Mouse (Mus musculus) intestine, embryonic 14.5 days (tissue): ENCODE measurements around the gene Pcbp4. TPM values are rescaled to one million over a fixed set of nuclear protein-coding genes. Genes with fewer than 3 reads are reported as not detected.

Experiments
- ATAC-seq: fragments of 200-750 bp; cut with Nextera tagmentation; replicated peaks from 2 replicates; pipeline ENCODE4 v1.8.0; 2017; ENCODE audit warnings: low read depth, moderate number of reproducible peaks, moderate TSS enrichment, moderate library complexity; ENCODE audit not compliant: low FRiP score, low TSS enrichment
- DNase-seq: peaks from one replicate; pipeline ENCODE4 v3.0.0-alpha.2; 2018; ENCODE audit warnings: low spot score
- H3K27ac ChIP-seq: fragments of 300-500 bp; sonication (generic); 2 replicates; pipeline ENCODE4 v1.5.1; 2014; ENCODE audit warnings: low read depth, mild to moderate bottlenecking, control low read depth
- H3K27me3 ChIP-seq: fragments of 300-500 bp; sonication (generic); replicated peaks from 2 replicates; pipeline ENCODE4 v1.6.1; 2014; ENCODE audit warnings: low read length, control low read depth; ENCODE audit not compliant: control insufficient read depth, insufficient read depth
- H3K36me3 ChIP-seq: fragments of 300-500 bp; sonication (generic); 2 replicates; pipeline ENCODE4 v1.6.1; 2014; ENCODE audit warnings: low read length, control low read depth; ENCODE audit not compliant: control insufficient read depth, insufficient read depth
- H3K4me1 ChIP-seq: fragments of 300-500 bp; sonication (generic); replicated peaks from 2 replicates; pipeline ENCODE4 v1.6.1; 2014; ENCODE audit warnings: low read length, control low read depth, mixed read lengths; ENCODE audit not compliant: control insufficient read depth, insufficient read depth
- H3K4me2 ChIP-seq: fragments of 300-500 bp; sonication (generic); 2 replicates; pipeline ENCODE4 v1.6.1; 2014; ENCODE audit warnings: low read length
- H3K4me3 ChIP-seq: fragments of 300-500 bp; sonication (generic); 2 replicates; pipeline ENCODE4 v1.5.1; 2014; ENCODE audit warnings: low read depth, low read length, control low read depth, mixed read lengths
- H3K9ac ChIP-seq: fragments of 300-500 bp; sonication (generic); 2 replicates; pipeline ENCODE4 v1.6.1; 2014; ENCODE audit warnings: mild to moderate bottlenecking, low read length
- H3K9me3 ChIP-seq: fragments of 300-500 bp; sonication (generic); 2 replicates; pipeline ENCODE4 v1.6.1; 2016; ENCODE audit warnings: low read length, control low read depth; ENCODE audit not compliant: control insufficient read depth
- WGBS: fragments of 180-500 bp; shearing (Covaris S2); extraction: QIAGEN DNeasy Blood & Tissue Kit; methylation state at CpG from one replicate; pipeline ENCODE4 v1.1.7; 2014; 5-methylcytosine and 5-hydroxymethylcytosine counted together
- polyA plus RNA-seq: library from polyadenylated mRNA; unstranded; fragments of >200 nt; fragmentation: Nextera tagmentation; extraction: Ambion mirVana; gene quantifications from 2 replicates; pipeline ENCODE4 v1.2.1, GENCODE M21; 2014

Gene Pcbp4
- polyA plus RNA-seq, 1 experiment from 2014 or later, result 55.3 TPM

GRCm38 (mm10) chr9:106450661-106451060, 2.4 kb upstream of the Pcbp4 start:
- DNase-seq, result no peak
- 10% methylated on average over 9 of the region's 9 CpGs for WGBS
- peaks cover 68% of the 10 kb centered on the region for H3K4me1 ChIP-seq
- H3K9me3 ChIP-seq, result no peaks in the 10 kb centered on the region
- peak overlapping the region; percentile 7; the same call in 1 of the 2 replicates for H3K4me2 ChIP-seq
- no peak overlapping the region for H3K4me3 ChIP-seq
- no peaks in the 10 kb centered on the region for H3K36me3 ChIP-seq
- H3K9ac ChIP-seq, result no peak overlapping the region
- peak overlapping the region; percentile 8; the same call in 1 of the 2 replicates for H3K27ac ChIP-seq
- ATAC-seq, result no peak
- no peaks in the 10 kb centered on the region for H3K27me3 ChIP-seq

GRCm38 (mm10) chr9:106451298-106451697, 1.8 kb upstream of the Pcbp4 start:
- H3K27me3 ChIP-seq, result no peaks in the 10 kb centered on the region
- no peak for ATAC-seq
- peaks cover 69% of the 10 kb centered on the region for H3K4me1 ChIP-seq
- 0 out of 2 replicates have a peak, but pooled peaks cover 2% of the 10 kb centered on the region for H3K36me3 ChIP-seq
- H3K4me2 ChIP-seq, result no peak overlapping the region; the same call in 1 of the 2 replicates
- WGBS, result 61% methylated on average over 11 of the region's 11 CpGs
- DNase-seq, result no peak
- H3K9me3 ChIP-seq, result no peaks in the 10 kb centered on the region
- peak overlapping the region; percentile 13; the same call in 1 of the 2 replicates for H3K27ac ChIP-seq
- no peak overlapping the region for H3K4me3 ChIP-seq
- H3K9ac ChIP-seq, result no peak overlapping the region

- no peak for DNase-seq
- no peak for ATAC-seq
- no peaks in the 10 kb centered on the region for H3K9me3 ChIP-seq
- WGBS, result 36% methylated on average over 2 of the region's 2 CpGs
- H3K36me3 ChIP-seq, result 0 out of 2 replicates have a peak, but pooled peaks cover 4% of the 10 kb centered on the region
- no peak overlapping the region for H3K4me2 ChIP-seq
- H3K27me3 ChIP-seq, result no peaks in the 10 kb centered on the region
- peaks cover 69% of the 10 kb centered on the region for H3K4me1 ChIP-seq
- H3K27ac ChIP-seq, result no peak overlapping the region
- no peak overlapping the region for H3K9ac ChIP-seq
- no peak overlapping the region for H3K4me3 ChIP-seq
Measured at GRCm38 (mm10) chr9:106451899-106452298, 1.2 kb upstream of the Pcbp4 start.

GRCm38 (mm10) chr9:106452351-106452750, 740 bp upstream of the Pcbp4 start:
- 43% methylated on average over 6 of the region's 6 CpGs for WGBS
- Histone ChIP-seq H3K4me1 (peaks cover 71% of the 10 kb centered on the region), H3K4me3 (no peak overlapping the region), H3K27ac (no peak overlapping the region), H3K36me3 (0 out of 2 replicates have a peak, but pooled peaks cover 5% of the 10 kb centered on the region), H3K9me3 (no peaks in the 10 kb centered on the region), H3K27me3 (no peaks in the 10 kb centered on the region), H3K9ac (no peak overlapping the region), H3K4me2 (peak overlapping the region; percentile 81)
- DNase-seq, result no peak
- no peak for ATAC-seq

GRCm38 (mm10) chr9:106452821-106453220, 270 bp upstream of the Pcbp4 start:
- WGBS, result 4% methylated on average over 7 of the region's 7 CpGs
- DNase-seq (no peak), ATAC-seq (no peak)
- peak overlapping the region; percentile 81 for H3K4me2 ChIP-seq
- H3K9ac ChIP-seq, result peak overlapping the region; percentile 63; the same call in 1 of the 2 replicates
- 0 out of 2 replicates have a peak, but pooled peaks cover 9% of the 10 kb centered on the region for H3K36me3 ChIP-seq
- H3K27me3 ChIP-seq, result no peaks in the 10 kb centered on the region
- H3K4me1 ChIP-seq, result peaks cover 70% of the 10 kb centered on the region
- peak overlapping the region; percentile 67 for H3K4me3 ChIP-seq
- H3K9me3 ChIP-seq, result no peaks in the 10 kb centered on the region
- peak overlapping the region; percentile 78; the same call in 1 of the 2 replicates for H3K27ac ChIP-seq

GRCm38 (mm10) chr9:106454071-106454761, 1.1 kb downstream of the Pcbp4 start:
- WGBS, result 2% methylated on average over 18 of the region's 20 CpGs
- Histone ChIP-seq H3K9me3 (no peaks in the 10 kb centered on the region), H3K4me1 (peaks cover 62% of the 10 kb centered on the region), H3K36me3 (0 out of 2 replicates have a peak, but pooled peaks cover 9% of the 10 kb centered on the region), H3K4me2 (peak overlapping the region; percentile 81), H3K27ac (peak overlapping the region; percentile 78), H3K27me3 (no peaks in the 10 kb centered on the region), H3K4me3 (peak overlapping the region; percentile 67), H3K9ac (peak overlapping the region; percentile 71)
- ATAC-seq, result peak; percentile 6
- DNase-seq, result no peak

- peak overlapping the region; percentile 81 for H3K4me2 ChIP-seq
- no peaks in the 10 kb centered on the region for H3K9me3 ChIP-seq
- peak overlapping the region; percentile 71 for H3K9ac ChIP-seq
- DNase-seq (no peak), ATAC-seq (peak; percentile 9; the same call in 1 of the 2 replicates)
- H3K4me3 ChIP-seq, result peak overlapping the region; percentile 67
- 4% methylated on average over 17 of the region's 17 CpGs for WGBS
- peaks cover 56% of the 10 kb centered on the region for H3K4me1 ChIP-seq
- 0 out of 2 replicates have a peak, but pooled peaks cover 13% of the 10 kb centered on the region for H3K36me3 ChIP-seq
- peak overlapping the region; percentile 78; the same call in 1 of the 2 replicates for H3K27ac ChIP-seq
- no peaks in the 10 kb centered on the region for H3K27me3 ChIP-seq
Measured at GRCm38 (mm10) chr9:106454888-106455681, 2.0 kb downstream of the Pcbp4 start.

GRCm38 (mm10) chr9:106456325-106457162, 3.5 kb downstream of the Pcbp4 start:
- Histone ChIP-seq H3K36me3 (peaks cover 24% of the 10 kb centered on the region; the same call in 1 of the 2 replicates), H3K9ac (peak overlapping the region; percentile 27), H3K4me2 (peak overlapping the region; percentile 81), H3K4me1 (peaks cover 41% of the 10 kb centered on the region), H3K27me3 (no peaks in the 10 kb centered on the region), H3K4me3 (no peak overlapping the region), H3K27ac (peak overlapping the region; percentile 27; the same call in 1 of the 2 replicates), H3K9me3 (no peaks in the 10 kb centered on the region)
- 42% methylated on average over 15 of the region's 15 CpGs for WGBS
- ATAC-seq (no peak), DNase-seq (no peak)
